Mouse (Mus musculus) CD4-positive, CD25-positive, alpha-beta regulatory T cell, adult 2 months (primary cell): ENCODE data around the gene Tasp1.
"Not testable (repeated sequence)": the region's sequence is repeated elsewhere in the genome, so short reads cannot be mapped to it uniquely, and the experiment has no call there.

ENCODE experiments used
- DNase-seq: peaks from one replicate; pipeline ENCODE4 v3.0.0-alpha.2; 2012; ENCODE audit warnings: low read depth, low spot score

Tasp1 gene

GRCm38 (mm10) chr2:140058125-140058524, 8.5 kb downstream of the Tasp1 start:
- no peak for DNase-seq

GRCm38 (mm10) chr2:140051607-140052126, 14.9 kb downstream of the Tasp1 start:
- peak; percentile 65 for DNase-seq

GRCm38 (mm10) chr2:140042522-140043131, 24.0 kb downstream of the Tasp1 start:
- peak; percentile 85 for DNase-seq

- DNase-seq, result peak; percentile 70
Observed at GRCm38 (mm10) chr2:140042081-140042480, 24.5 kb downstream of the Tasp1 start.

GRCm38 (mm10) chr2:140037459-140037858, 29.1 kb downstream of the Tasp1 start:
- peak; percentile 25 for DNase-seq

- DNase-seq, result no peak
Observed at GRCm38 (mm10) chr2:140036854-140037253, 29.8 kb downstream of the Tasp1 start.

- no peak for DNase-seq
Observed at GRCm38 (mm10) chr2:140024937-140025336, 41.7 kb downstream of the Tasp1 start.

GRCm38 (mm10) chr2:140007406-140007805, 59.2 kb downstream of the Tasp1 start:
- no peak for DNase-seq

GRCm38 (mm10) chr2:139998170-139998569, 68.4 kb downstream of the Tasp1 start:
- no peak for DNase-seq

- peak; percentile 59 for DNase-seq
Observed at GRCm38 (mm10) chr2:139989907-139990306, 76.7 kb downstream of the Tasp1 start.

GRCm38 (mm10) chr2:139967451-139967850, 99.2 kb downstream of the Tasp1 start:
- DNase-seq, result no peak

- DNase-seq, result peak; percentile 80
Observed at GRCm38 (mm10) chr2:139966288-139966687, 100.3 kb downstream of the Tasp1 start.

GRCm38 (mm10) chr2:139948843-139949242, 117.8 kb downstream of the Tasp1 start:
- no peak for DNase-seq

GRCm38 (mm10) chr2:139937581-139937980, 129.0 kb downstream of the Tasp1 start:
- no peak for DNase-seq

- peak; percentile 23 for DNase-seq
Observed at GRCm38 (mm10) chr2:139934577-139934976, 132.0 kb downstream of the Tasp1 start.

- DNase-seq, result no peak
Observed at GRCm38 (mm10) chr2:139934033-139934572, 132.5 kb downstream of the Tasp1 start.

- DNase-seq, result no peak
Observed at GRCm38 (mm10) chr2:139932211-139932610, 134.4 kb downstream of the Tasp1 start.

GRCm38 (mm10) chr2:139924937-139925336, 141.7 kb downstream of the Tasp1 start:
- DNase-seq, result peak; percentile 37

- DNase-seq, result not testable (repeated sequence)
Observed at GRCm38 (mm10) chr2:139921395-139921794, 145.2 kb downstream of the Tasp1 start.

- DNase-seq, result no peak
Observed at GRCm38 (mm10) chr2:139919757-139920156, 146.8 kb downstream of the Tasp1 start.

- DNase-seq, result no peak
Observed at GRCm38 (mm10) chr2:139906441-139907157, 160.0 kb downstream of the Tasp1 start.

- DNase-seq, result no peak
Observed at GRCm38 (mm10) chr2:139891405-139892089, 175.1 kb downstream of the Tasp1 start.
